Mouse (Mus musculus) small intestine, adult 2 months (tissue): Measurements from ENCODE around the gene Mtfr2.

Source experiments
- CTCF ChIP-seq: fragments of 200-500 bp; IDR thresholded peaks from 2 replicates; pipeline ENCODE4 v1.5.1; 2012; ENCODE audit warnings: low read depth, mild to moderate bottlenecking, control low read depth, inconsistent platforms, low read length, moderate library complexity, mixed read lengths; ENCODE audit not compliant: insufficient replicate concordance, insufficient read length; ENCODE audit errors: extremely low read depth
- POLR2A ChIP-seq: fragments of 200-500 bp; IDR thresholded peaks from 2 replicates; pipeline ENCODE4 v1.6.1; 2012; ENCODE audit warnings: low read depth, mild to moderate bottlenecking, control low read depth, inconsistent platforms, low read length, moderate library complexity

DNA sequence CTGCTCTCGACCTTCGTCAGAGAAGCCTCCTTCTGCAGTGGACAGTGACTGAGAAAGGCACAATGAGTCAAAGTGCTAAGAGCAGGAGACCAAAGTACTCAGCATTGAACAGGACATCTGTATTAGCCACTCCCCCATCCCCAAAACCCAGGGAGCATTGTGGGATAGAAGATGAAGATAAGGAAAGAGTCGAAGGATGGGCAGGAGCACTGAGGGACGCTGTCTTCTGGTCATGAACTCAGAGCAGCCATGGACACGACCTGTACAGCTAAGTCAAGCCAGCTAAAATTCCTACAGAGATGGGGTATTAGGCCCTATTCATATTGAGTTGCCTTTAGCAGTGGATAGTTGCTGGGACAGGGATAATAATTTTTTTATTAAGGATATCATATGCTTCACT, 55.4 kb downstream of the Mtfr2 start:
- TF ChIP-seq CTCF (no peak), POLR2A (no peak)
